Mouse (Mus musculus): Measurements from ENCODE around the gene Tulp3. TPM values are rescaled to one million over a fixed set of nuclear protein-coding genes. Genes with fewer than 3 reads are reported as not detected.

Tulp3 gene
- polyA plus RNA-seq, 1 experiment from 2014 or later = 29.3 TPM

- Histone ChIP-seq H3K27me3 (no peaks in the 10 kb centered on the region), H3K9me3 (no peaks in the 10 kb centered on the region), H3K36me3 (peaks cover 25% of the 10 kb centered on the region), H3K27ac (no peak overlapping the region), H3K4me1 (peaks cover 24% of the 10 kb centered on the region), H3K9ac (no peak overlapping the region), H3K4me3 (peak overlapping the region; percentile 82; the same call in 1 of the 2 replicates), H3K4me2 (replicated peaks) (peak overlapping the region; percentile 63; the same call in 1 of the 2 replicates)
- no peak for ATAC-seq (ENCODE audit: insufficient number of reproducible peaks, insufficient read depth, low FRiP score, low TSS enrichment)
- 30% methylated on average over 3 of the region's 3 CpGs for WGBS
Observed at GRCm38 (mm10) chr6:128354140-128354539, 1.5 kb downstream of the Tulp3 start.

GRCm38 (mm10) chr6:128349711-128350110 lies 5.9 kb downstream of the Tulp3 start:
- H3K9ac ChIP-seq = no peak overlapping the region
- peaks cover 4% of the 10 kb centered on the region; the same call in 1 of the 2 replicates for H3K36me3 ChIP-seq
- WGBS = 24% methylated on average over 7 of the region's 7 CpGs
- ATAC-seq (ENCODE audit: insufficient number of reproducible peaks, insufficient read depth, low FRiP score, low TSS enrichment) = no peak
- H3K4me1 ChIP-seq = peaks cover 15% of the 10 kb centered on the region
- H3K27me3 ChIP-seq = no peaks in the 10 kb centered on the region
- no peaks in the 10 kb centered on the region for H3K9me3 ChIP-seq
- peak overlapping the region; percentile 67; the same call in 1 of the 2 replicates for H3K27ac ChIP-seq
- H3K4me3 ChIP-seq = no peak overlapping the region
- H3K4me2 ChIP-seq (replicated peaks) = no peak overlapping the region

- H3K27ac ChIP-seq = no peak overlapping the region
- peaks cover 21% of the 10 kb centered on the region for H3K36me3 ChIP-seq
- no peak overlapping the region for H3K4me2 ChIP-seq (replicated peaks)
- no peaks in the 10 kb centered on the region for H3K27me3 ChIP-seq
- no peak for ATAC-seq (ENCODE audit: insufficient number of reproducible peaks, insufficient read depth, low FRiP score, low TSS enrichment)
- 91% methylated on average over 6 of the region's 6 CpGs for WGBS
- H3K9ac ChIP-seq = no peak overlapping the region
- H3K9me3 ChIP-seq = no peaks in the 10 kb centered on the region
- no peak overlapping the region for H3K4me3 ChIP-seq
- H3K4me1 ChIP-seq = peaks cover 5% of the 10 kb centered on the region; the same call in 1 of the 2 replicates
Observed at GRCm38 (mm10) chr6:128346782-128347181, 8.9 kb downstream of the Tulp3 start.

- H3K9ac ChIP-seq = no peak overlapping the region
- peaks cover 17% of the 10 kb centered on the region for H3K36me3 ChIP-seq
- H3K4me3 ChIP-seq = no peak overlapping the region
- no peak overlapping the region for H3K4me2 ChIP-seq (replicated peaks)
- no peaks in the 10 kb centered on the region for H3K9me3 ChIP-seq
- no peak overlapping the region for H3K27ac ChIP-seq
- H3K27me3 ChIP-seq = no peaks in the 10 kb centered on the region
- no peak for ATAC-seq (ENCODE audit: insufficient number of reproducible peaks, insufficient read depth, low FRiP score, low TSS enrichment)
- 90% methylated on average over 10 of the region's 10 CpGs for WGBS
- peaks cover 5% of the 10 kb centered on the region; the same call in 1 of the 2 replicates for H3K4me1 ChIP-seq
Observed at GRCm38 (mm10) chr6:128345623-128346022, 10.0 kb downstream of the Tulp3 start.

DNA sequence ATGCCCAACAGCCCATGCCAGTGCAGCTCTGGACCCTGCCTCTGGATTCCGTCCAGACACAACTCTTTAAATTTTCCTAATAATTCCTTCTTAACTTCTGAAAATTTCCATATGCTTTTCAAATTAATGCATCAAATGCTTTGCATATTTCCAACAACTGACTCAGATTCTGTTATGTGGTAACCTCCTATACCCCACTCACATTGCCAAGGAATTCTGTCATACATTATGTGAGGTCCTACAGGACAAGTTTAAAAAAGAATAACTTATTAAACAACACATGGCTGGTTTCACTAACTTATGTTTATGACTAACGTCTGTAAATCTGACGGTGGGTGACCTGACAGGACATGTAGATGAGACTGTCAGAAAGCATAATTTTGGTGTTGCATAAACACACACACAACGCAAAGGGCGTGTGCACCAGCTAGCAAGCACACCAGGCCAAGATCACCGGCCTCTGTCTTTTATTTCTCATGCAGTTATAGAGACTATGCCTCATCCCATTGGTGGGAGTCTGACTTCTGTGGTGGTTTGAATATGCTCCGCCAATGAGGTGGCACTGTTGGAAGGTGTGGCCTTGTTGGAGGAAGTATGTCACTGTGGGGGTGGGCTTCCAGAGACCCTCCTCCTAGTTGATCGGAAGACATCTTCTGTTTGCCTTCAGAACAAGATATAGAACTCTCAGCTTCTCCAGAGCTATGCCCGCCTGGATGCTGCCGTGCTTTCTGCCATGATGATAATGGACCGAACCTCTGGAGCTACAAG lies 13.5 kb downstream of the Tulp3 start:
- H3K4me2 ChIP-seq (replicated peaks) = no peak overlapping the region
- 92% methylated on average over 11 of the region's 11 CpGs for WGBS
- H3K36me3 ChIP-seq = peaks cover 22% of the 10 kb centered on the region
- H3K4me1 ChIP-seq = no peaks in the 10 kb centered on the region
- no peak overlapping the region for H3K27ac ChIP-seq
- no peaks in the 10 kb centered on the region for H3K27me3 ChIP-seq
- no peak for ATAC-seq (ENCODE audit: insufficient number of reproducible peaks, insufficient read depth, low FRiP score, low TSS enrichment)
- H3K9ac ChIP-seq = no peak overlapping the region
- no peak overlapping the region for H3K4me3 ChIP-seq
- H3K9me3 ChIP-seq = no peaks in the 10 kb centered on the region

DNA sequence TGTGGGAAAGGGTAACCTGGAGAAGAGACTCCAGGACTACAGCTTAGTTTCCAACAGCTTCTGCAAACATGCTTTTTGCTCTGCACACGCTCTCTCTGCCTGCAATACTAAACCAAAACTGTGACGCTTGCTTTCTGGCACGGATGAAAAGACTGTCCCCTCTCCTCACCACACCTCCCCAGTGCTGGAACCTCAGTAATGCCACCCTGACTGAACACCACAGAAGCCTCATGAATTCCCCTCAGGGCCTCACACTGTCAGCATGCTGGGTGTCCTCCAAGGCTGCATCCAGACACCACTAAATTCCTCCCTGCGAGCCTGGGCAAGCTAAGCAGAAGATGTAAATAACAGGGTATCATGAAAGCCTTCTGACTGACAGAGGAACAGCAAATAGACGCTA lies 16.8 kb downstream of the Tulp3 start:
- H3K27me3 ChIP-seq = no peaks in the 10 kb centered on the region
- H3K4me1 ChIP-seq = no peaks in the 10 kb centered on the region
- no peak for ATAC-seq (ENCODE audit: insufficient number of reproducible peaks, insufficient read depth, low FRiP score, low TSS enrichment)
- 45% methylated on average over 5 of the region's 5 CpGs for WGBS
- no peaks in the 10 kb centered on the region for H3K9me3 ChIP-seq
- H3K36me3 ChIP-seq = peaks cover 42% of the 10 kb centered on the region
- H3K4me2 ChIP-seq (replicated peaks) = no peak overlapping the region
- no peak overlapping the region for H3K27ac ChIP-seq
- no peak overlapping the region for H3K9ac ChIP-seq
- H3K4me3 ChIP-seq = no peak overlapping the region

DNA sequence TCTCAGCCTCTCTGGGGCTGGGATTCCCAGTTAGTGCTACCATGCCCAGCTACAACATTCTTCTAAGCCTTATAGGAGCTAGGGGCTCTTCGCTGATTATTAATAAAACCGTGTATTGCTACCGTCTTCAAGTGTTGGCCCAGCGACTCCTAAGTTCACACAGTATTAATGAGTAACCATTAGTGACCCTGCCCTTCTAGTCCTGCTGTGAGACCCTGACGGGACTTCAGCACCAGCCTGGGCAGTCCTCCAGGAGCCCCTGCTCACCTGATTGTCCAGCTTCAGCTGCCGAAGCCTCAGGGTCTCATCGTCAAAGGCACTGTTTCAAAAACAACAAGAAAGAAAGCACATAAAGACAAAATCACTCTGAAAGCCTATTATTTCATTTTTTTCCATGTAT lies 18.2 kb downstream of the Tulp3 start:
- H3K9me3 ChIP-seq = no peaks in the 10 kb centered on the region
- peaks cover 42% of the 10 kb centered on the region for H3K36me3 ChIP-seq
- ATAC-seq (ENCODE audit: insufficient number of reproducible peaks, insufficient read depth, low FRiP score, low TSS enrichment) = no peak
- no peak overlapping the region for H3K9ac ChIP-seq
- no peaks in the 10 kb centered on the region for H3K4me1 ChIP-seq
- H3K4me2 ChIP-seq (replicated peaks) = no peak overlapping the region
- H3K27ac ChIP-seq = no peak overlapping the region
- no peak overlapping the region for H3K4me3 ChIP-seq
- 85% methylated on average over 7 of the region's 7 CpGs for WGBS
- H3K27me3 ChIP-seq = no peaks in the 10 kb centered on the region

DNA sequence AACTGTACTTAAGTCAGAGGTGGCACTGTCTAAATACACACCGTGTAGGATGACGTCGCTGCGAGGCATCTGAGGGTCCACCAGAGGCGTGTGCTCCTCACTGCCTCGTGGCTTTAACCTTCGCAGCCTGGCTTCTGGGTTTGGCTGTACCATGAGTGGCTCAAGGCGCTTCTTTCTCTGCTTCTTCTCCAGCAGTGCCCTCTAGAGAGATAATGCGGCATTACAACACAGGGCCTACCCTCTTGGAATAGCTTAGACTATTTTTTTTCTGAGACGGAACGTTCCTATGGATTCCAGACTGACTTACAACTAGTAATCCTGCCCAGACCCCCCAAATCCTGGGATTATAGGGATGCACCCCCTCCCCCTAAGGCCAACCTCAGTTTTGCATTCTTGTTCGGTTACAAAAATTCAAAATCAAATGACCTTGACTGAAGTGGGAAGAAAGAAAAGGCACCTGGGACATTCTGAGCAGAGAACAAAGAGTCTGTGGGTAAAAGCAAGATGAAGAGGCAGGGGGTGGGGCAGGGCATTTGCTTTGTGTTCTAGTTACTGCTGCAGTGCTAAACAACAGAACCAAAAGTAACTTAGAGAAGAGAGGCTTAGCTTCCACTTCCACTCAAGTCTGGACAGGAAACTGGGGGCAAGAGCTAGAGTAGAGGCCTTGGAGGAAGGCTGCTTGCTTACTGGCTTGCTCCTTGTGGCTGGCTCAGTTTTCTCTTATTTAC lies 21.1 kb downstream of the Tulp3 start:
- Histone ChIP-seq H3K4me2 (replicated peaks) (no peak overlapping the region), H3K9me3 (no peaks in the 10 kb centered on the region), H3K36me3 (peaks cover 58% of the 10 kb centered on the region), H3K27me3 (no peaks in the 10 kb centered on the region), H3K27ac (no peak overlapping the region), H3K9ac (no peak overlapping the region), H3K4me1 (no peaks in the 10 kb centered on the region), H3K4me3 (no peak overlapping the region)
- ATAC-seq (ENCODE audit: insufficient number of reproducible peaks, insufficient read depth, low FRiP score, low TSS enrichment) = no peak
- 25% methylated on average over 12 of the region's 12 CpGs for WGBS

DNA sequence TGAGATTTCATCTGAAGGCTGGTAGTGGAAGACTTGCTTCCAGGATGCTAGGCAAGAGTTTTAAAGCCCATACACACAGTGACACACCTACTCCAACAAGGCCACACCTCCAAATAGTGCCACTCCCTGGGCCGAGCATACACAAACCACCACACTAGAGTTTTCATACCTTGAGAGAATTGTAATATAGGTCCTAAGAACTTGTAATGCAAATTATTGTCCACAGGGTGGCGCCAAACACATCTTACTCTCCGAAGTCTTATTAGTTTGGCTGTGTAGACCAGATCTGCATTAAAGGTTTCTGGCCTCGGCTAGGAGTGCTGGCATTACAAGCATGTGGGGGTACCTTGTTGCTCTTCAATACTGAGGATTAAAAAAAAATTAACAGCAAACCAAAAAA lies 37.3 kb downstream of the Tulp3 start:
- H3K4me3 ChIP-seq = no peak overlapping the region
- H3K9ac ChIP-seq = no peak overlapping the region
- H3K4me2 ChIP-seq (replicated peaks) = no peak overlapping the region
- no peaks in the 10 kb centered on the region for H3K9me3 ChIP-seq
- H3K36me3 ChIP-seq = peaks cover 26% of the 10 kb centered on the region
- H3K27me3 ChIP-seq = no peaks in the 10 kb centered on the region
- no peak overlapping the region for H3K27ac ChIP-seq
- H3K4me1 ChIP-seq = no peaks in the 10 kb centered on the region
- ATAC-seq (ENCODE audit: insufficient number of reproducible peaks, insufficient read depth, low FRiP score, low TSS enrichment) = no peak
- 11% methylated on average over 4 of the region's 4 CpGs for WGBS

- ATAC-seq (ENCODE audit: insufficient number of reproducible peaks, insufficient read depth, low FRiP score, low TSS enrichment) = no peak
- H3K9me3 ChIP-seq = no peaks in the 10 kb centered on the region
- H3K9ac ChIP-seq = no peak overlapping the region
- H3K4me2 ChIP-seq (replicated peaks) = no peak overlapping the region
- 83% methylated on average over 8 of the region's 8 CpGs for WGBS
- H3K27ac ChIP-seq = no peak overlapping the region
- no peak overlapping the region for H3K4me3 ChIP-seq
- H3K4me1 ChIP-seq = no peaks in the 10 kb centered on the region
- H3K27me3 ChIP-seq = no peaks in the 10 kb centered on the region
- no peaks in the 10 kb centered on the region for H3K36me3 ChIP-seq
Observed at GRCm38 (mm10) chr6:128315597-128315996, 40.1 kb downstream of the Tulp3 start.

DNA sequence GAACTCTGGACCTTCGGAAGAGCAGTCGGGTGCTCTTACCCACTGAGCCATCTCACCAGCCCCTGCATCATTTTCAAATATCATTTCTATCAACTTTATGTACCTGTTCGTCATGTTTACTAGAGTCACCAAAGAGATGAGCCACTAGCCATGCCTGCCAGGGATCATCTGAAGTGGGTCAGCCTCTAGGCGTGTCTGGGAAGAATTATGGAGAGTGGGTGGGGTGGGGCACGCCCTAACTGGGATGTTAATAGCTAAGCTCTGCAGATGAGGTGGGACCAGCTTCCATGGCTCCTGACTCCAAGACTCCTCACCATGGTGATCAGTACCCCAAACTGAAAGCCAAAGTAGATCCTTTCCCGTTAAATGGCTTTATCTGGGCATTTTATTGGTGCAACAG lies 40.9 kb downstream of the Tulp3 start:
- Histone ChIP-seq H3K9ac (no peak overlapping the region), H3K4me1 (no peaks in the 10 kb centered on the region), H3K36me3 (no peaks in the 10 kb centered on the region), H3K9me3 (no peaks in the 10 kb centered on the region), H3K4me3 (no peak overlapping the region), H3K4me2 (replicated peaks) (no peak overlapping the region), H3K27ac (no peak overlapping the region), H3K27me3 (no peaks in the 10 kb centered on the region)
- no peak for ATAC-seq (ENCODE audit: insufficient number of reproducible peaks, insufficient read depth, low FRiP score, low TSS enrichment)
- WGBS = 84% methylated on average over 6 of the region's 6 CpGs

DNA sequence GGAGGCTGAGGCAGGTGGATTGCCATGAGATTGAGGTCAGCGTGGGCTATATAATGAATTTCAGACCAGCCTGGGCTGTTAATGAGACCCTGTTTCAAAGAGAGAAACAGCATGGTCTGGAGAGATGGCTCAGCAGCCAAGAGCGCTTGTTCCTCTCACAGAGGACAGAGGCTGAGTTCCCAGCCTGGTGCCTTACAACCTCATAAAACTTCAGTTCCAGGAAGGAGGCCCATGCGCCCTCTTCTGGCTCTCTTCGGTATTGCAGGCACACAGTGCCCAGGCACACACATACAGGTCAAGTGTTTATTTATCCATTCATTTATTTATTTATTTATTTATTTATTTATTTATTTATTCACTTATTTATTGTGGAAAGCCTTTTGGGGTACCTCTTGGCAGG lies 47.3 kb downstream of the Tulp3 start:
- no peaks in the 10 kb centered on the region for H3K9me3 ChIP-seq
- no peak overlapping the region for H3K27ac ChIP-seq
- H3K27me3 ChIP-seq = no peaks in the 10 kb centered on the region
- H3K4me3 ChIP-seq = no peak overlapping the region
- no peaks in the 10 kb centered on the region for H3K36me3 ChIP-seq
- no peak for ATAC-seq (ENCODE audit: insufficient number of reproducible peaks, insufficient read depth, low FRiP score, low TSS enrichment)
- no peak overlapping the region for H3K9ac ChIP-seq
- no peak overlapping the region for H3K4me2 ChIP-seq (replicated peaks)
- WGBS = 31% methylated on average over 4 of the region's 4 CpGs
- no peaks in the 10 kb centered on the region; the same call in 1 of the 2 replicates for H3K4me1 ChIP-seq
